Mouse (Mus musculus): ENCODE data around the gene Dennd6a. TPM values are rescaled to one million over a fixed set of nuclear protein-coding genes. Genes with fewer than 3 reads are reported as not detected.

Dennd6a gene
- polyA plus RNA-seq, 1 experiment = 63.9 TPM

- H3K9me3 ChIP-seq (replicated peaks; ENCODE audit: control insufficient read depth, insufficient read depth, low read length, poor library complexity, severe bottlenecking) = peaks cover 2% of the 10 kb centered on the region; the same call in 1 of the 2 replicates
- no peak overlapping the region for H3K27ac ChIP-seq (ENCODE audit: insufficient read depth, low read length)
- peaks cover 2% of the 10 kb centered on the region for H3K4me1 ChIP-seq (ENCODE audit: control insufficient read depth, insufficient read depth, low read length)
- H3K4me3 ChIP-seq (ENCODE audit: low read depth, low read length) = no peak overlapping the region
- TF ChIP-seq CTCF (IDR thresholded peaks at IDR 0.05; ENCODE audit: low read depth, low read length) (no peak), EP300 (IDR thresholded peaks at IDR 0.05; ENCODE audit: insufficient read depth, low read depth, low read length) (no peak), POLR2A (IDR thresholded peaks at IDR 0.05; ENCODE audit: insufficient read depth, low read length) (no peak)
- no peaks in the 10 kb centered on the region for H3K27me3 ChIP-seq (ENCODE audit: control insufficient read depth, insufficient read depth, low read length, poor library complexity, severe bottlenecking)
- H3K36me3 ChIP-seq (ENCODE audit: control insufficient read depth, insufficient read depth, low read length, poor library complexity, severe bottlenecking) = no peaks in the 10 kb centered on the region
- no peak overlapping the region for H3K9ac ChIP-seq (ENCODE audit: low read depth, poor library complexity, severe bottlenecking)
Measured at GRCm38 (mm10) chr14:26558536-26558935, 15.1 kb upstream of the Dennd6a start.

GRCm38 (mm10) chr14:26562247-26562646, 11.4 kb upstream of the Dennd6a start:
- H3K9me3 ChIP-seq (replicated peaks; ENCODE audit: control insufficient read depth, insufficient read depth, low read length, poor library complexity, severe bottlenecking) = no peaks in the 10 kb centered on the region
- peaks cover 2% of the 10 kb centered on the region for H3K4me1 ChIP-seq (ENCODE audit: control insufficient read depth, insufficient read depth, low read length)
- H3K27ac ChIP-seq (ENCODE audit: insufficient read depth, low read length) = no peak overlapping the region
- no peaks in the 10 kb centered on the region for H3K27me3 ChIP-seq (ENCODE audit: control insufficient read depth, insufficient read depth, low read length, poor library complexity, severe bottlenecking)
- TF ChIP-seq POLR2A (IDR thresholded peaks at IDR 0.05; ENCODE audit: insufficient read depth, low read length) = no peak
- H3K9ac ChIP-seq (ENCODE audit: low read depth, poor library complexity, severe bottlenecking) = no peak overlapping the region
- no peaks in the 10 kb centered on the region for H3K36me3 ChIP-seq (ENCODE audit: control insufficient read depth, insufficient read depth, low read length, poor library complexity, severe bottlenecking)
- H3K4me3 ChIP-seq (ENCODE audit: low read depth, low read length) = no peak overlapping the region

GRCm38 (mm10) chr14:26569880-26570279, 3.8 kb upstream of the Dennd6a start:
- no peaks in the 10 kb centered on the region for H3K9me3 ChIP-seq (replicated peaks; ENCODE audit: control insufficient read depth, insufficient read depth, low read length, poor library complexity, severe bottlenecking)
- no peaks in the 10 kb centered on the region for H3K4me1 ChIP-seq (ENCODE audit: control insufficient read depth, insufficient read depth, low read length)
- no peaks in the 10 kb centered on the region for H3K27me3 ChIP-seq (ENCODE audit: control insufficient read depth, insufficient read depth, low read length, poor library complexity, severe bottlenecking)
- H3K36me3 ChIP-seq (ENCODE audit: control insufficient read depth, insufficient read depth, low read length, poor library complexity, severe bottlenecking) = no peaks in the 10 kb centered on the region
- H3K4me3 ChIP-seq (ENCODE audit: low read depth, low read length) = no peak overlapping the region
- TF ChIP-seq POLR2A (IDR thresholded peaks at IDR 0.05; ENCODE audit: insufficient read depth, low read length) (no peak), CTCF (IDR thresholded peaks at IDR 0.05; ENCODE audit: low read depth, low read length) (no peak), EP300 (IDR thresholded peaks at IDR 0.05; ENCODE audit: insufficient read depth, low read depth, low read length) (no peak)
- no peak overlapping the region for H3K9ac ChIP-seq (ENCODE audit: low read depth, poor library complexity, severe bottlenecking)
- H3K27ac ChIP-seq (ENCODE audit: insufficient read depth, low read length) = no peak overlapping the region

- H3K27me3 ChIP-seq (ENCODE audit: control insufficient read depth, insufficient read depth, low read length, poor library complexity, severe bottlenecking) = no peaks in the 10 kb centered on the region
- H3K9ac ChIP-seq (ENCODE audit: low read depth, poor library complexity, severe bottlenecking) = no peak overlapping the region
- no peaks in the 10 kb centered on the region for H3K4me1 ChIP-seq (ENCODE audit: control insufficient read depth, insufficient read depth, low read length)
- H3K9me3 ChIP-seq (replicated peaks; ENCODE audit: control insufficient read depth, insufficient read depth, low read length, poor library complexity, severe bottlenecking) = no peaks in the 10 kb centered on the region
- H3K36me3 ChIP-seq (ENCODE audit: control insufficient read depth, insufficient read depth, low read length, poor library complexity, severe bottlenecking) = no peaks in the 10 kb centered on the region
- TF ChIP-seq POLR2A (IDR thresholded peaks at IDR 0.05; ENCODE audit: insufficient read depth, low read length) (no peak), EP300 (IDR thresholded peaks at IDR 0.05; ENCODE audit: insufficient read depth, low read depth, low read length) (no peak), CTCF (IDR thresholded peaks at IDR 0.05; ENCODE audit: low read depth, low read length) (no peak)
- H3K4me3 ChIP-seq (ENCODE audit: low read depth, low read length) = no peak overlapping the region
- no peak overlapping the region for H3K27ac ChIP-seq (ENCODE audit: insufficient read depth, low read length)
Measured at GRCm38 (mm10) chr14:26571951-26572675, 1.5 kb upstream of the Dennd6a start.

GRCm38 (mm10) chr14:26576255-26576780, 2.7 kb downstream of the Dennd6a start:
- H3K27ac ChIP-seq (ENCODE audit: insufficient read depth, low read length) = no peak overlapping the region
- no peaks in the 10 kb centered on the region for H3K27me3 ChIP-seq (ENCODE audit: control insufficient read depth, insufficient read depth, low read length, poor library complexity, severe bottlenecking)
- H3K9ac ChIP-seq (ENCODE audit: low read depth, poor library complexity, severe bottlenecking) = no peak overlapping the region
- TF ChIP-seq EP300 (IDR thresholded peaks at IDR 0.05; ENCODE audit: insufficient read depth, low read depth, low read length) (no peak), CTCF (IDR thresholded peaks at IDR 0.05; ENCODE audit: low read depth, low read length) (no peak), POLR2A (IDR thresholded peaks at IDR 0.05; ENCODE audit: insufficient read depth, low read length) (no peak)
- no peaks in the 10 kb centered on the region for H3K4me1 ChIP-seq (ENCODE audit: control insufficient read depth, insufficient read depth, low read length)
- H3K36me3 ChIP-seq (ENCODE audit: control insufficient read depth, insufficient read depth, low read length, poor library complexity, severe bottlenecking) = no peaks in the 10 kb centered on the region
- H3K4me3 ChIP-seq (ENCODE audit: low read depth, low read length) = no peak overlapping the region
- H3K9me3 ChIP-seq (replicated peaks; ENCODE audit: control insufficient read depth, insufficient read depth, low read length, poor library complexity, severe bottlenecking) = no peaks in the 10 kb centered on the region

GRCm38 (mm10) chr14:26578791-26579191, 5.1 kb downstream of the Dennd6a start:
- H3K4me3 ChIP-seq (ENCODE audit: low read depth, low read length) = no peak overlapping the region
- H3K9ac ChIP-seq (ENCODE audit: low read depth, poor library complexity, severe bottlenecking) = peak overlapping the region; percentile 77; the same call in 1 of the 2 replicates
- no peaks in the 10 kb centered on the region for H3K4me1 ChIP-seq (ENCODE audit: control insufficient read depth, insufficient read depth, low read length)
- no peaks in the 10 kb centered on the region for H3K9me3 ChIP-seq (replicated peaks; ENCODE audit: control insufficient read depth, insufficient read depth, low read length, poor library complexity, severe bottlenecking)
- no peaks in the 10 kb centered on the region for H3K27me3 ChIP-seq (ENCODE audit: control insufficient read depth, insufficient read depth, low read length, poor library complexity, severe bottlenecking)
- peak overlapping the region; percentile 8; the same call in 1 of the 2 replicates for H3K27ac ChIP-seq (ENCODE audit: insufficient read depth, low read length)
- TF ChIP-seq EP300 (IDR thresholded peaks at IDR 0.05; ENCODE audit: insufficient read depth, low read depth, low read length) (no peak), POLR2A (IDR thresholded peaks at IDR 0.05; ENCODE audit: insufficient read depth, low read length) (no peak), CTCF (IDR thresholded peaks at IDR 0.05; ENCODE audit: low read depth, low read length) (no peak)
- no peaks in the 10 kb centered on the region for H3K36me3 ChIP-seq (ENCODE audit: control insufficient read depth, insufficient read depth, low read length, poor library complexity, severe bottlenecking)
